Mouse (Mus musculus) limb, embryonic 14.5 days (tissue): ENCODE data around the gene Adgra3. TPM values are rescaled to one million over a fixed set of nuclear protein-coding genes. Genes with fewer than 3 reads are reported as not detected.
A peak's percentile ranks its signal among the peaks of the same experiment; 100 is the strongest.

Source experiments
- ATAC-seq: fragments of 200-750 bp; cut with Nextera tagmentation; 2 replicates; pipeline ENCODE4 v1.8.0; 2017; ENCODE audit warnings: low read depth, moderate number of reproducible peaks, moderate TSS enrichment; ENCODE audit not compliant: low FRiP score
- DNase-seq: peaks from one replicate; pipeline ENCODE4 v3.0.0-alpha.2; 2015; ENCODE audit warnings: low spot score
- H3K27ac ChIP-seq: fragments of 300-500 bp; sonication (generic); replicated peaks from 2 replicates; pipeline ENCODE4 v1.5.1; 2014; ENCODE audit warnings: low read depth, mild to moderate bottlenecking, low read length, moderate library complexity, mixed read lengths
- H3K27me3 ChIP-seq: fragments of 300-500 bp; sonication (generic); 2 replicates; pipeline ENCODE4 v1.6.1; 2014; ENCODE audit warnings: low read length, mixed read lengths; ENCODE audit not compliant: control insufficient read depth, insufficient read depth
- H3K36me3 ChIP-seq: fragments of 300-500 bp; sonication (generic); 2 replicates; pipeline ENCODE4 v1.6.1; 2014; ENCODE audit warnings: mild to moderate bottlenecking, low read length, moderate library complexity, mixed read lengths; ENCODE audit not compliant: control insufficient read depth, insufficient read depth
- H3K4me1 ChIP-seq: fragments of 300-500 bp; sonication (generic); 2 replicates; pipeline ENCODE4 v1.6.1; 2014; ENCODE audit warnings: antibody characterized with exemption, low read length, mixed read lengths; ENCODE audit not compliant: control insufficient read depth, insufficient read depth
- H3K4me2 ChIP-seq: fragments of 300-500 bp; sonication (generic); replicated peaks from 2 replicates; pipeline ENCODE4 v1.6.1; 2014; ENCODE audit warnings: low read depth, mild to moderate bottlenecking, low read length, moderate library complexity; ENCODE audit not compliant: severe bottlenecking
- H3K4me3 ChIP-seq: fragments of 300-500 bp; sonication (generic); replicated peaks from 2 replicates; pipeline ENCODE4 v1.5.1; 2014; ENCODE audit warnings: low read length
- H3K9ac ChIP-seq: fragments of 300-500 bp; sonication (generic); 2 replicates; pipeline ENCODE4 v1.6.1; 2014; ENCODE audit warnings: mild to moderate bottlenecking, low read depth, low read length, moderate library complexity; ENCODE audit not compliant: severe bottlenecking
- H3K9me3 ChIP-seq: fragments of 300-500 bp; sonication (generic); 2 replicates; pipeline ENCODE4 v1.6.1; 2016; ENCODE audit warnings: low read length; ENCODE audit not compliant: control insufficient read depth
- POLR2A ChIP-seq: fragments of 200-500 bp; IDR thresholded peaks from 2 replicates; pipeline ENCODE4 v1.8.0; 2012; ENCODE audit warnings: inconsistent platforms, mild to moderate bottlenecking, moderate library complexity, borderline replicate concordance; ENCODE audit not compliant: insufficient read depth, insufficient read length; ENCODE audit errors: extremely low read depth
- WGBS: fragments of 180-500 bp; shearing (Covaris S2); extraction: QIAGEN DNeasy Blood & Tissue Kit; methylation state at CpG from one replicate; pipeline ENCODE4 v1.1.7; 2014; 5-methylcytosine and 5-hydroxymethylcytosine counted together
- polyA plus RNA-seq, 2 experiments: library from polyadenylated mRNA; depleted of rRNA in 1 of 2; stranded (reverse) in 1 of 2; unstranded in 1 of 2; fragments of >200 nt; fragmentation: Nextera tagmentation in 1 of 2; extraction: Ambion mirVana in 1 of 2; gene quantifications; 2 replicates each; pipeline versions ENCODE4 v1.2.1 to v1.2.3; 2012 to 2014

The Adgra3 gene
- polyA plus RNA-seq, 2 experiments: 55.4 to 90.8 TPM

DNA sequence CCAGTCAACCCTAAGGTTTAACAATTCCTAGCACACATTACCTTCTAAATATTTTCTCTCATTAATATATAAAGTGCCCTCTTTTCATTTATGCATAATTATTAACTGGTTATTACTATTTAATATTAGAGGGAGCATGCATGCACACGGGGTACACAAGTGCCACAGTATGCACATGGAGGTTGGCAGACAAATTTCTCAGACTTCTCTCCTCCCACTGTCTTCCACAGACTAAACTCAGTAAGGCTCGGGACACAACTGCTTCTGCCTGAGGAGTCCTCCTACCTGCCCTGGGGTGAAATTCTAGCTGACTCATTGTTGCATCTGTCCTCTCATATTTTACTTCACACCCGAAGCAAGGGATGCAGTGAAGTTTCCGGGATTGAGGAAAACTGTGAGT, 44.8 kb downstream of the Adgra3 start:
- H3K9ac ChIP-seq: no peak overlapping the region
- no peaks in the 10 kb centered on the region for H3K27me3 ChIP-seq
- WGBS: 69% methylated on average over 4 of the region's 4 CpGs
- no peaks in the 10 kb centered on the region for H3K9me3 ChIP-seq
- ATAC-seq: no peak
- TF ChIP-seq POLR2A: no peak
- DNase-seq: no peak
- H3K4me1 ChIP-seq: peaks cover 20% of the 10 kb centered on the region
- peaks cover 29% of the 10 kb centered on the region for H3K36me3 ChIP-seq
- no peak overlapping the region for H3K27ac ChIP-seq
- H3K4me3 ChIP-seq: no peak overlapping the region
- H3K4me2 ChIP-seq: no peak overlapping the region

DNA sequence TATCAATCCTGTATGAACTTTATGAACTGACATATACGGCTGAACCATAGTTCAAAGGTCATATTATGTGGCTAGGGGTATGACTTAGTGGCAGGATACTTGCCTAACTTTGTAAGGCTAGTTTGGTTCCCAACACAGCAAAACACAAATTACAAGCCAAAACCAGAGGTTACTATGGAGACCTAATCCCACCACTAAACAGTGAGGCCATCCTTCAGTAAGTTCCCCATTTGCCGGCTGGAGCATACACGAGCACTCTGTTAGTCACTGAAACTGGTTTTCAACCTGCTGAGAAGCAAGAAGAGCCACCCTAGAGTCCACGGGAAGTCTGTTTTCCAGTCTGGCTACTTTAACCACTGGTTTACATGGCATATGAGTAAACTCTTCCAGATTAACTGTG, 50.0 kb downstream of the Adgra3 start:
- H3K27me3 ChIP-seq: no peaks in the 10 kb centered on the region
- no peak overlapping the region for H3K9ac ChIP-seq
- 67% methylated on average over 4 of the region's 4 CpGs for WGBS
- H3K4me1 ChIP-seq: no peaks in the 10 kb centered on the region
- no peak overlapping the region for H3K4me3 ChIP-seq
- ATAC-seq (no peak), DNase-seq (no peak)
- no peak overlapping the region for H3K4me2 ChIP-seq
- H3K36me3 ChIP-seq: peaks cover 36% of the 10 kb centered on the region
- no peak for TF ChIP-seq POLR2A
- H3K9me3 ChIP-seq: no peaks in the 10 kb centered on the region
- H3K27ac ChIP-seq: no peak overlapping the region

GRCm38 (mm10) chr5:50006915-50007658, 51.7 kb downstream of the Adgra3 start:
- Histone ChIP-seq H3K4me2 (no peak overlapping the region), H3K27me3 (no peaks in the 10 kb centered on the region), H3K27ac (no peak overlapping the region), H3K4me1 (no peaks in the 10 kb centered on the region), H3K9ac (no peak overlapping the region), H3K36me3 (peaks cover 29% of the 10 kb centered on the region), H3K4me3 (no peak overlapping the region), H3K9me3 (no peaks in the 10 kb centered on the region)
- DNase-seq (peak; percentile 23), ATAC-seq (no peak)
- no peak for TF ChIP-seq POLR2A
- 88% methylated on average over 9 of the region's 9 CpGs for WGBS

DNA sequence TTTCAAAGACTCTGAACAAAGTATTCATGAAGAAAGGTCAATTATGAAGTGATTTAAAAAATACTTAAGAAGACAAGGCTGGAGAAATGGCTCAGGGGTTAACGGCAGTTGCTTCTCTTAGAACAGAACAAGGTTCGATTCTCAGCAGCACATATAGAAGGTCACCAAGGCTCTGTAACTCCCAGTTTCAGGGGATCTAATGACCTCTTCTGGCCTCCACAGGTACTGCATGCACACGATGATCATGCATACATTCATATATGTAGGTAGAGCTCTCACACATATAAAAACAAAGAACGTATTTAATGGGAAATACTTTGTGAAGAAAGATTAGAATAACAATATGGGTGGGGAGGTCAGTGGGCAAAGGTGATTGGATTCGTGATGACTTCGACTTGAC, 56.5 kb downstream of the Adgra3 start:
- Histone ChIP-seq H3K27ac (no peak overlapping the region), H3K27me3 (no peaks in the 10 kb centered on the region), H3K9me3 (no peaks in the 10 kb centered on the region), H3K4me2 (no peak overlapping the region), H3K4me1 (no peaks in the 10 kb centered on the region), H3K36me3 (peaks cover 47% of the 10 kb centered on the region), H3K4me3 (no peak overlapping the region), H3K9ac (no peak overlapping the region)
- ATAC-seq (no peak), DNase-seq (no peak)
- WGBS: 89% methylated on average over 6 of the region's 6 CpGs
- TF ChIP-seq POLR2A: no peak

- Histone ChIP-seq H3K9ac (no peak overlapping the region), H3K9me3 (no peaks in the 10 kb centered on the region), H3K4me2 (no peak overlapping the region), H3K27me3 (no peaks in the 10 kb centered on the region), H3K27ac (no peak overlapping the region), H3K4me3 (no peak overlapping the region), H3K4me1 (peaks cover 3% of the 10 kb centered on the region; the same call in 1 of the 2 replicates), H3K36me3 (peaks cover 47% of the 10 kb centered on the region)
- DNase-seq (no peak), ATAC-seq (no peak)
- no peak for TF ChIP-seq POLR2A
- WGBS: 88% methylated on average over 9 of the region's 9 CpGs
These were observed 59.0 kb downstream of the Adgra3 start for GRCm38 (mm10) chr5:49999764-50000163.
